Mouse (Mus musculus) testis, adult 2 months (tissue): ENCODE data around the gene Helz. TPM values are rescaled to one million over a fixed set of nuclear protein-coding genes. Genes with fewer than 3 reads are reported as not detected.

Source experiments
- H3K27ac ChIP-seq: fragments of 200-500 bp; 2 replicates; pipeline ENCODE4 v1.5.1; 2012; ENCODE audit warnings: low read depth, low read length; ENCODE audit not compliant: control insufficient read depth, insufficient read depth
- H3K27me3 ChIP-seq: fragments of 200-500 bp; 2 replicates; pipeline ENCODE4 v1.6.1; 2012; ENCODE audit warnings: mild to moderate bottlenecking, low read length, moderate library complexity; ENCODE audit not compliant: control insufficient read depth, insufficient read depth
- H3K36me3 ChIP-seq: fragments of 200-500 bp; 2 replicates; pipeline ENCODE4 v1.6.1; 2012; ENCODE audit warnings: mild to moderate bottlenecking, low read length; ENCODE audit not compliant: control insufficient read depth, insufficient read depth
- H3K4me1 ChIP-seq: fragments of 200-500 bp; 2 replicates; pipeline ENCODE4 v1.6.1; 2012; ENCODE audit warnings: low read length; ENCODE audit not compliant: control insufficient read depth, insufficient read depth
- H3K4me3 ChIP-seq: fragments of 200-500 bp; 2 replicates; pipeline ENCODE4 v1.5.1; 2012; ENCODE audit warnings: low read depth, mild to moderate bottlenecking, low read length, moderate library complexity, mixed read lengths; ENCODE audit not compliant: control insufficient read depth
- CTCF ChIP-seq: fragments of 200-500 bp; IDR thresholded peaks from 2 replicates; pipeline ENCODE4 v1.5.1; 2012; ENCODE audit warnings: low read depth, mild to moderate bottlenecking, inconsistent platforms, low read length, moderate library complexity; ENCODE audit not compliant: control insufficient read depth, insufficient read depth, insufficient replicate concordance
- POLR2A ChIP-seq: fragments of 200-500 bp; IDR thresholded peaks from 2 replicates; pipeline ENCODE4 v1.6.1; 2012; ENCODE audit warnings: low read depth, mild to moderate bottlenecking, inconsistent platforms, low read length, moderate library complexity; ENCODE audit not compliant: control insufficient read depth
- polyA plus RNA-seq: library from polyadenylated mRNA; depleted of rRNA; stranded (reverse); fragments of >200 nt; gene quantifications from 2 replicates; pipeline ENCODE4 v1.2.3, GENCODE M21; 2012

The Helz gene
- polyA plus RNA-seq, 1 experiment, result 17.2 TPM

DNA sequence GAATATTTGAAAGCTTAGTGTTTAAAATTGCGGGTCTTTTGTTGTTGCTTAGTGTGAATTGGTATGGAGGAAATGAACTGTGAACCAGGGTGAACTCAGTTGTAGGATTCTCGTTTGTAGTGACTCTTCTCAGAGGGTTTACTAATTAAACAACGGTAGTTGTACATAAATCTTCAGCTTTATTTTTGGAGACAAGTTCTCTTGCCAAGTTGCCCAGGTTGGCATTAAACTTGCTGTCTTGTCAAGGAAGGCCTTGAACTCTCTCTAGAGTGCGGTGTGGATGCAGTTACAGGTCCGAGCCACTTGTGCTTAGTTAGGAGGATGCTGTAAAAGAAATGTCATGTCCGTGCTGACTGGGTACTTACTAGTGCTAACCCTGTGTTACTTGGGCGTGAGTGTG lies 39.4 kb downstream of the Helz start:
- TF ChIP-seq POLR2A (no peak), CTCF (no peak)
- no peaks in the 10 kb centered on the region for H3K4me1 ChIP-seq
- no peak overlapping the region for H3K4me3 ChIP-seq
- no peaks in the 10 kb centered on the region for H3K27me3 ChIP-seq
- H3K27ac ChIP-seq, result no peak overlapping the region
- no peaks in the 10 kb centered on the region; the same call in 1 of the 2 replicates for H3K36me3 ChIP-seq

DNA sequence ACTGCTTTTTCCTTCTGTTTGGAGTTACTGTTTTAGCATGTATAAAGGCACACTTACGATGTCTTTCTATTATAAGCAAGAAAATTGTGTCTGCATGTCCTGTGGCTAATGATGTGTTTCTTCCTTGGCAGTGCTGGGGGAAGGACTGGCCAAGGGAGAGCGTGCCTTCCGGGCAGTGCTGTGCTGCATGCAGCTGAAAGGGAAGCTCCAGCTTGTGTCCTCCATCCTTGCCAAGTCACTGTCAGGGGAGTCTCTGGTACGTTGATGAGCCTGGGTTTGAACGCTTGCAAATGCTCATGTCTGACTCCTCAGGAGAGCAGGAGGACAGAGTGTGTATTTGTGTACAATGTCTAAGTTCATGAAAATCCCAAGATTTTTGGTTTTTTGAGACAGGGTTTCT lies 44.8 kb downstream of the Helz start:
- no peaks in the 10 kb centered on the region for H3K4me1 ChIP-seq
- no peaks in the 10 kb centered on the region for H3K27me3 ChIP-seq
- H3K27ac ChIP-seq, result no peak overlapping the region
- TF ChIP-seq CTCF, result no peak
- TF ChIP-seq POLR2A, result no peak
- H3K36me3 ChIP-seq, result peaks cover 2% of the 10 kb centered on the region
- no peak overlapping the region for H3K4me3 ChIP-seq

DNA sequence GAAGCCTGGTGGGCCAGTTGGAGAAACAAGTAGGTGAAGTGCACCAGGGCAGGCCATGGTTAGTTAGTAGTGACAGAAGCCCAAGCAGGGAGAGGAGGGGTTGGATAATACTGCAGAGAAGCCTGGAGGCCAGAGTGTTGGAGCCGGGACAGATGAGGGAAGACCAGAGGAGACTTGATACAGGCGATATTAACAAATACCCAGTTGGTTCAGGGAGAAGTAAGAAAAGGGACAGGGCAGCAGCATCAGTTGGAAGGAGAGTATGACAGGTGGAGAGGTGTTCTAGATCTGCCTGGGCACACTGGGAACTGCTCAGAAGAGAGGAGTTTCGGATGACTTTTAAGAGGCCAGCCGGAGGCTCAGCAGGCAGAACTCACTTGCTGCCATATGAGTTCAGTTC lies 49.7 kb downstream of the Helz start:
- TF ChIP-seq CTCF (no peak), POLR2A (no peak)
- Histone ChIP-seq H3K27me3 (no peaks in the 10 kb centered on the region), H3K27ac (no peak overlapping the region), H3K4me1 (no peaks in the 10 kb centered on the region), H3K36me3 (peaks cover 2% of the 10 kb centered on the region), H3K4me3 (no peak overlapping the region)

- Histone ChIP-seq H3K36me3 (no peaks in the 10 kb centered on the region; the same call in 1 of the 2 replicates), H3K27me3 (no peaks in the 10 kb centered on the region), H3K4me3 (no peak overlapping the region), H3K4me1 (no peaks in the 10 kb centered on the region), H3K27ac (no peak overlapping the region)
- no peak for TF ChIP-seq CTCF
- no peak for TF ChIP-seq POLR2A
These were observed 58.0 kb downstream of the Helz start for GRCm38 (mm10) chr11:107605694-107606093.

DNA sequence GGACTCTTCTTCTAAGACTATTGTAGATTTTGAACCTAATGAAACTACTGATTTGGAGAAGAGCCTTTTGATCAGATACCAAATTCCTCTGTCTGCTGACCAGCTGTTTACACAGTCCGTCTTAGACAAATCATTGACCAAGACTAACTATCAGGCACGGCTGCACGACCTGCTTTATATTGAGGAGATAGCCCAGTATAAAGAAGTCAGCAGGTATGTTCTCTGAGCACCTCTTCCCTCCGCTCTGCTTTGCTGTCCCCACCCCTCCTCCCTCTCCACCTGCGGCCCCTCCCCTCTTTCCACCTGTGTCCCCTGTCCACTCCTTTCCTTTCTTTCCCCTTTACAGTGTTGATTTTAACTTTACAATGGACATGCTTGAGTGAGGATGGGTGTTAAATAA lies 66.2 kb downstream of the Helz start:
- H3K27me3 ChIP-seq, result no peaks in the 10 kb centered on the region
- H3K36me3 ChIP-seq, result no peaks in the 10 kb centered on the region; the same call in 1 of the 2 replicates
- no peak for TF ChIP-seq POLR2A
- no peak for TF ChIP-seq CTCF
- H3K4me1 ChIP-seq, result no peaks in the 10 kb centered on the region
- H3K4me3 ChIP-seq, result no peak overlapping the region
- no peak overlapping the region for H3K27ac ChIP-seq

GRCm38 (mm10) chr11:107615696-107616095 lies 68.0 kb downstream of the Helz start:
- Histone ChIP-seq H3K4me3 (no peak overlapping the region), H3K36me3 (peaks cover 1% of the 10 kb centered on the region; the same call in 1 of the 2 replicates), H3K27ac (no peak overlapping the region), H3K27me3 (no peaks in the 10 kb centered on the region), H3K4me1 (no peaks in the 10 kb centered on the region)
- TF ChIP-seq POLR2A (no peak), CTCF (no peak)

DNA sequence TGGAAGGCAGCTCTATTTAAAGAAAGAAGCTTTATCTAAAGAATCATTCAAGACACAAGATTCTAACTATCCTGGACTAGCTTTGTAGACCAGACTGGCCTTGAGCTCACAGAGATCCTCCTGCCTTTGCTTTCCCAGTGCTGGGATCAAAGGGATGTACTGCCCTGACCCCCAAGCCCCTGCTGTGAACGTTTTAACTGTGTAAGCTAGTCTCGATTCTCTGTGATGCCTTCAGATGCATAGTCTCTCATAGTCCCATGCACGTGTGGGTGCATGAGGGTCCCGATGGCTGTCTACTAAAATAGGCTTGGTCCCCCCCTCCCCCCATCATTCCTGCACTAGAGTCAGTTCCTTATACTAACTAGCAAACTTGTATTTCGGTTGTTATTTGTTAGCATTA lies 70.2 kb downstream of the Helz start:
- no peak overlapping the region for H3K27ac ChIP-seq
- TF ChIP-seq CTCF, result no peak
- H3K4me1 ChIP-seq, result no peaks in the 10 kb centered on the region
- peaks cover 1% of the 10 kb centered on the region; the same call in 1 of the 2 replicates for H3K36me3 ChIP-seq
- no peak overlapping the region for H3K4me3 ChIP-seq
- H3K27me3 ChIP-seq, result no peaks in the 10 kb centered on the region

GRCm38 (mm10) chr11:107624661-107625060 lies 76.9 kb downstream of the Helz start:
- H3K4me1 ChIP-seq, result no peaks in the 10 kb centered on the region
- H3K27me3 ChIP-seq, result no peaks in the 10 kb centered on the region
- no peak overlapping the region for H3K4me3 ChIP-seq
- H3K36me3 ChIP-seq, result peaks cover 1% of the 10 kb centered on the region; the same call in 1 of the 2 replicates
- TF ChIP-seq CTCF (no peak), POLR2A (no peak)
- H3K27ac ChIP-seq, result no peak overlapping the region
